Mouse (Mus musculus): ENCODE measurements around the gene Tnfrsf11a. TPM values are rescaled to one million over a fixed set of nuclear protein-coding genes. Genes with fewer than 3 reads are reported as not detected.
"Not testable (repeated sequence)": the region's sequence is repeated elsewhere in the genome, so short reads cannot be mapped to it uniquely, and the experiment has no call there.

The Tnfrsf11a gene
- 15.0 and 22.7 TPM in 2 replicates for polyA plus RNA-seq (2012; rRNA removed)

DNA sequence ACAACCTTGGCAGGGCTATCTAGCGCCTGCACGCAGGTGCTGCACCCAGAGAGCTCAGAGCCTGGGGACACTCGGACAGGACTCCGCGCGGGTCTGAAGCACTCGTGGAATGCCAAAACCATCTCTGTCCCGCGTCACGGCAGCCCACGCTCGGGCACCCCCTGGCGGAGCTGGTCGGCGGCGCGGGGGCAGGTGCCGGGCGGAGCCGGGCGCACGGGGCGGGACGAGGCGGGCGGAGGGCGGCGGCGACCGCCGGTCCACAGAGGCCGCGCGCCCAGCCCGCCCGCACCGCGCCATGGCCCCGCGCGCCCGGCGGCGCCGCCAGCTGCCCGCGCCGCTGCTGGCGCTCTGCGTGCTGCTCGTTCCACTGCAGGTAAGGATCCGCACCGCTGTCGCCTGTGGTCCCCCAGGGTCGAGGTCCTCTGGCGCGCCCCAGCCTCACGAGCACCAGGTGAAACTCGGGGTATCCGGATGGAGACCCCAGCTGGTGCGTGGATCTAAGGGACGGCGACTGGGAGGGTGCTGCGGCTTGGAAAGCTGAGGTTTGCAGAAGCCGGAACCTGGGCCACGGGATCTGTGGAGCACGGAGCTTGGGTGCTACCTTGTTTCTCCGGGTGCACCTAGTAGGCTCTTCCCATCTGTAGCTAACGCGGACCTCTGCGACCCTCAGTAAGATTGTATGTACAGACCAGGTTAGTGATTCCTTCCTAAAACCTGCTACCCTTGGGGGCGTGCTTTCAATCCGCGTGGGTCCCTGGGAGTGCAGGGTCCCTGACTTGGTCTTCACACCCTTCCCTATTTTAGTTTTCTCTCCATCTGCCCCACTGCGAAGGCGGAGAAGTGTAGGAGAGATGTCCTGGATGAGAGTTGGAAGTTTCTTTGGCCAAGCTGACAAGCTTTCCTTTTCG, at the start of gene Tnfrsf11a:
Gene Tnfrsf11a, plus strand, starts transcription at position 262 of the 908 bp plus-strand sequence.
- peak; percentile 79 for DNase-seq (ENCODE audit: low spot score)

DNA sequence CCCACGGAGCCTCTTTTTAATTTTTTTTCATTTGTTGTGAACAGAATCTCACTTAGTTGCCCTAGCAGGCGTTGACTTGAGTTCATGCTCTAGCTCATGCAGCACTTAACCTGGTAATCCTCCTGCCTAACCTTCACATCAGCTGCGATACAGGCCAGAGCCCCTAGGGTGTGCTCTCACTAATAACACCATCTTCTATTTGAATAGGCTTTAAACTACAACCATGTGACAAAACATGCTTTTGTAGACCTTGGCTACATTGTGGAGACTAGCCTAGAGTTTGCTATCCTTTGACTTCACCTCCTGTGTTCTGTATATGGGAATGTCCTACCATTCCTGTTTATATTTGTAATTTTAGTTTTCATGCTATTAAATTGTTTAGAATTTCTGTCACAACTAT, 45.2 kb upstream of the Tnfrsf11a start:
- no peak for DNase-seq (ENCODE audit: low spot score)

DNA sequence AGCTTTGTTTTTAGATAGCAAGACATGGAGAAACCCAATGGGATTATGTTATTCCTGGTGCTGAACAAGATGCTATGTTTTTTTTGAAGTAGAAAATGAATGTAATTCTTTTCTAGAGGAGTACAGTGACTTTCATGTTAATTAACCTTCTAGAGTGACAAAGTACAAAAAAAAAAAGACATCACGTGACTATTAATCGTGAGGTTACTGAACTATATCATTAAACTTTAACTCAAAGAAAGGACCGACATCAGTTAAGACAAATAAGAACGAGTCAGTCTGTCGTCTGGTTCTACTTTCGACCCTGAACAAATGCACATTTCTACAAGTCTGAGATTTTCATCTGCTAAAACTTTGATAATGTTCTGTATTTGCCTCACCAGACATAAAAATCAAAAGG, 42.2 kb upstream of the Tnfrsf11a start:
- no peak for DNase-seq (ENCODE audit: low spot score)

DNA sequence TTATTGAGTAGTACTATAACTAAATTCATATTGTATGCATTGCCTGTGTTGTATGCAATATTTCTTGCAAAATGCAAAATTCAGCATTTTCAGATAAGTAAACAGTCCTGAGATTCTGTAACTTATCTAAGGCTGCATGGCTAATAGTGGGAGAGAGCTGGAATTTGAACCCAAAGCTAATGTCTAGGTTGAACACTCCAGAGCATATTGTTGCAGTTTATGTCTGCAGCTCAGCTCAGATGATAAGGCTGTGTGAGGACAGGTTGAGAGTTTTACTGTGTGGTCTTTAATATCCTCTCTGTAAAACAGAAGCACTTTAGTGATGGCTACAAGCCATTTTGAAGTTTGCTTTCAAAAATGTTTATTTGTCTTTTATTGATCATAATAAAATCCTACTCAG, 41.0 kb upstream of the Tnfrsf11a start:
- DNase-seq (ENCODE audit: low spot score): no peak

DNA sequence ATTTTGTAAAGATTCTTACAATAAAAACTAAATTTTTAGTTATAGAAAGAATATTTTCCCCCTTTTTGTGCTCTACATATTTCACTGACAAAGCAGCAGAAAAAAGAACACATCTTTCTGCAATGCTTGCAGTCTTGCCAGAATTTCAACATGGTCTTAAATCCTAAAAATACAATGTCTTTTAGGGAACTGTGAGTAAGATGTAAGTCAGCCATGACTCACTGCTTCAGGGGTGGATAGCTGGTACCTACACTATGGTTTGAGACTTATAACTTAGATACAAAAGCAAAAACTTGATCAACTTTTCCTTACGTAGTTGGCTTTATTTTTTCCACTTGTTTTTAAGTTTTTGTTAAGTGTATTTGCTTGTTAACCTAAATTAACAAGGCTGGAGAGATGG, 38.0 kb upstream of the Tnfrsf11a start:
- no peak for DNase-seq (ENCODE audit: low spot score)

GRCm38 (mm10) chr1:105746444-105746843, 34.1 kb upstream of the Tnfrsf11a start:
- DNase-seq (ENCODE audit: low spot score): no peak

DNA sequence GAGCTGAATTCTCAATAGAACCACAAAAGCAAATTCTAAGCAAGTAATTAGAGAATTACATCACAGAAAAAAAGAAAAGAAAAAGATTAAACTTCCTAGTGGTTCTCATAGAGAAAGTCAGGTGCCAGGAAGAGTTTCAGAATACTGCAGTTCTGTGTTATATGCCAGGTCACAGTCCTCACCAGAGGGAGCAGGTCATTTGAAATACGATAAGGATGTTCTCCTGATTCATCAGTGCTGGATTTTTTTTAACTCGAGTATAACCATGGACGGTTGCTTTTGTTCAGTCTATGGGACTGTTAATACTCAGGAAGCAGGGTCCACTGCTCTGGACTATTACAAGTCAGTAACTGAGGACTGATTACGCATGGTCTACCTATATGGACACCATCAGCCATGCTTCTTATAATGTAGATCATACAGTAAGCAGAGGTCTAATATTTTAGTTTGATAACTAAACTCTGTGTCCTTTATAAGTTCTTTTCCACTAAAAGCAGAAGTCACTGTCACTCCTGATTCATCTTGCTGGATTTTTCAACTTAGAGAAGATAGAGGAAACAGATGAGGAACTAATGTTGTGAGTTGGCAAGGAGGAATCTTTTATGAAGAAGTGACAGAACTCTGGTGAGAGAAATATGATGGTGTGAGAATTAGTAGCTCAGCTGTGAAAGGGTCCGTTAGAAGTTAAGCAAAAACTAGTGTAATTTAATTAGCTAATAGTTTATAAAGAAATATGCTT, 33.5 kb upstream of the Tnfrsf11a start:
- no peak for DNase-seq (ENCODE audit: low spot score)

DNA sequence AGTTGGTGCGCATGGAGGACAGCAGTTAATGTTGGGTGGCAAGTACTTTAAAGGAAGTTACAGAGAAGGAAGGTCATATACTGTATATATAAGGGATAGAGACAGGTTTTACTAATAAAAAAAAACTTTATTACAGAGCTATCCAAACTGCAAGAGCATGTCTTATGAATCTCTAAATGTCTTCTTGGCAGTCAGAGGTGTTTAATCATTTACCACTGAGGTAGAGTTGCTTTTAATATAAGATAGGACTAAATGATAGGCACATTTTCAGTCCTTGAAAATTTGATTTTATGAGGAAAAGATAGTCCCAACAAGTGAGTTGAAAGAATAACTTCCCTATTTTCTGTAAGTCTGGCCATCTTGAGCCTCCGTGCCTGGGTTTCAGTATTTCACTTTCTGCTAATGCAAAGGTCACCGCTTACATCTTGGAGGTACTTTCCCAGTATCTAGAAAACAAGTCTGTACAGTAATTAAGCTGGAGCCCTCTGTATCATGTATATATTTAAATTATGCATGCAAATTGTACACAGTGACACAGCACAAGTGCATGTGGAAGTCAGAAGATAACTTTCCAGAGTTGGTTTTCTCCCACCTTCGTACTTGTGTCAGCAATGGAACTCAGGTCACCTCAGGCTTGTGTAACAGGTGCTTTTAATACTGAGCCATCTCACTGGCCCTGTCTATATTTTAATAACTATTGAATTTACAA, 32.3 kb upstream of the Tnfrsf11a start:
- DNase-seq (ENCODE audit: low spot score): no peak

DNA sequence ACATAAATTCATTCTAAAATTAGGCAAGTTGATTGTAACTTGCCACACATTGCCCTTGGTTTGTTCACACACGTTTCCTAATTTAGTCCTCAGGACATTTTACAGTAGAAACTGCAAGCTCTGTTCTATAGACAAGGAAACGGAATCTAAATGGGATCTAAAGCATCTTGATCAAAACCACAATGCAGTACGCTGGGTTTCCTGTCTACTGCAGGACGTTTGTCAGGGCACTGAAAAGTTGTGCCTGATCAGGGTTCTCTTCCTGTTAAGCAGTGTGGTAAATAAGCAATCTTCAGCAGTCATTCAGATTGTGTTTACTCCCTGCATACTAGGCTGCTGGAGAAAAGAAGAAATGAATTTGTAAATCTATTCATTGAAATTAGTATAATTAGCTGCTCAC, 28.3 kb upstream of the Tnfrsf11a start:
- DNase-seq (ENCODE audit: low spot score): no peak

- no peak for DNase-seq (ENCODE audit: low spot score)
Observed at GRCm38 (mm10) chr1:105752944-105753343, 27.6 kb upstream of the Tnfrsf11a start.

GRCm38 (mm10) chr1:105758798-105759197, 21.7 kb upstream of the Tnfrsf11a start:
- DNase-seq (ENCODE audit: low spot score): no peak

GRCm38 (mm10) chr1:105759422-105760165, 20.9 kb upstream of the Tnfrsf11a start:
- DNase-seq (ENCODE audit: low spot score): no peak

DNA sequence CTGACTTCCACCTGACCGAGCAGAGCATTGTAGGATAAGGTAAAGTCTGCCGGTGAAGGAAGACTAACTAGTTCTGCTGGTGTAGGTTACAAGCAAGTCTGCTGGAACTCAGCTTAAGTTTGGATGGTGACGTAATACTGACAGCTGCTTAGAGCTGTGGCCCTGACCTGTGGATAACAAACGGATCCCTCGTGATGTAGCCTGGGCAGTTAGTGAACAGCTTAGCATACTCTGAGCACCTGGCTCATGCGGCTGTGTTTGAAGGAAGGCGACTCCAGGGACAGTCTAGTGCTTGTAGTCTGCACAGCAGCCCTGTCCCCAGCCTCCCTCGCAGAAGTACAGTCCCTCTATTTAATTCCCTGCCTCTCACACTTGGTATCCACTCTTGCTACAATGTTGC, 14.9 kb upstream of the Tnfrsf11a start:
- DNase-seq (ENCODE audit: low spot score): no peak

DNA sequence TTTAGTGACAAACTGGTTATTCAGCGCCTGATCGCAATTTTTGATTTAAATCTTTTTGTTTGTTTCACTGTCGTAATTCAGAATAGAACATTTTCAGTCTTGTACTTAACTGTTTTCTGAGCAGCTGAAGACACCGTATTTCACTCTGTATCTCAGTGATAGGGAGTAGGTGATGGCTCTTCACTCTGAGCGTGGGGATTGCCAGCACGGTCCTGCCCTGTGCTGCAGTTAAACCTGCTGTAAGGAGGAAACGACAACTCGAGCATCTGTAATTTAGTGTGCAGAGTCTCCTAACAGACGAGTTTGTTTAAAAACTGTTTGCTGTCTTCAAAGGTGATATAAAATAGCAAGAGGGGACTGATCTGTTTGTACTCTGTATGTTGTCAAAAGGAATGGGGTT, 14.4 kb upstream of the Tnfrsf11a start:
- not testable (repeated sequence) for DNase-seq (ENCODE audit: low spot score)

- no peak for DNase-seq (ENCODE audit: low spot score)
Observed at GRCm38 (mm10) chr1:105768397-105768796, 12.1 kb upstream of the Tnfrsf11a start.

DNA sequence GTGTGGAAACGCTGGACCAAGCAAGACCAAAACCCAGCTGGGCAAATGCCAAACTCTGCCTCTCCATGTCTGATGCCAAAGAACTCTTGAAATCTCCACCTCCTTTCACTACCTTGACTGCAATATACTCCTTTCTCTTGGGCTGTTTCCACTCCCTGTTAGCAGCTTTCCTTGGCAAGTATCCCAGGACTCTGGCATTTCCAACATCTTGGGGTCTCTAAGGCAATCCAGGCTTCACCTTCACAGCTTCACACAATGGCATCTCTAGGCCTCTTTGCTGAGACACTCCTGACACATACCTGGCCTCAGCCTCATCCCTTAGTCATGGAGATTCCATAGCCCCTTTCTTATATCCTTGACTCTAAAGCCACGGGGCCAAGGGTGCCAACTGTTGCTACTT, 9.8 kb upstream of the Tnfrsf11a start:
- no peak for DNase-seq (ENCODE audit: low spot score)

DNA sequence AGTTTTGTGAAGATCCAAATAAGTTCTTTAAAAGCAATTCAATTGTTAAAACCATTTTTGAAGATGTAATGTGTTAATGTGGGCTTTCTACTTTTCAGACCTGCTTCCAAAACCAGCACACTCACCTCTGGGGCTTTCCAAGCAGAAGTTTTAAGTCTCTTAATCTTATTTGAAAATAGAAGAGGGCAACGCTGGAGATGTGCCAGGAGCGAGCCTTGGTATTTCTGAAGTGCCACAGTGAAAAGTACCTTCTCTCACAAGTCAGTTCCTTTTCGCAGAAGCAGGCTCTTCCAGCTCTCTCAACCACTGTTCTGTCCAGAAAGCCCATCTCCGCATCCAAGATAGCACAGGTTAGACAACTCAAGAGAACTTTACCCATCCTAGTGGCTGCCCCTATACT, 4.1 kb upstream of the Tnfrsf11a start:
- DNase-seq (ENCODE audit: low spot score): no peak

DNA sequence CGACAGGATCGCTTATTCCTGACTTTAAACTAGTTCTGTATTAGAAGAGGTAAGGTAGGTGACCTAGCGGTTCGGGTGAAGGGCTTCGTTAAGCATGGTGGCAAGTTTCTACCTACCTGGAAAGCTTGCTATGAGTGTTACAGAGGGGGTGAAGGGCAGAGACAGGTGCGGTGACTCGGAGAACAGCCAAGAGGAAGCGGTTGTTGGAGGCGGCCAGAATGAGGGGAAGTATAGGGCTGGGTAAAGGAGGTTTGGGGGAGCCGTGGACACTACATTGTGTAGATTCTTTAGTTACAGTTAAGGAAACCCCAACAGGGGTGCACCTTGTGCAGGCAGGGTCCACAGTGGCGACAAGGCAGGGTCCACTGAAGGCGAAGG, 450 bp upstream of the Tnfrsf11a start:
- no peak for DNase-seq (ENCODE audit: low spot score)

DNA sequence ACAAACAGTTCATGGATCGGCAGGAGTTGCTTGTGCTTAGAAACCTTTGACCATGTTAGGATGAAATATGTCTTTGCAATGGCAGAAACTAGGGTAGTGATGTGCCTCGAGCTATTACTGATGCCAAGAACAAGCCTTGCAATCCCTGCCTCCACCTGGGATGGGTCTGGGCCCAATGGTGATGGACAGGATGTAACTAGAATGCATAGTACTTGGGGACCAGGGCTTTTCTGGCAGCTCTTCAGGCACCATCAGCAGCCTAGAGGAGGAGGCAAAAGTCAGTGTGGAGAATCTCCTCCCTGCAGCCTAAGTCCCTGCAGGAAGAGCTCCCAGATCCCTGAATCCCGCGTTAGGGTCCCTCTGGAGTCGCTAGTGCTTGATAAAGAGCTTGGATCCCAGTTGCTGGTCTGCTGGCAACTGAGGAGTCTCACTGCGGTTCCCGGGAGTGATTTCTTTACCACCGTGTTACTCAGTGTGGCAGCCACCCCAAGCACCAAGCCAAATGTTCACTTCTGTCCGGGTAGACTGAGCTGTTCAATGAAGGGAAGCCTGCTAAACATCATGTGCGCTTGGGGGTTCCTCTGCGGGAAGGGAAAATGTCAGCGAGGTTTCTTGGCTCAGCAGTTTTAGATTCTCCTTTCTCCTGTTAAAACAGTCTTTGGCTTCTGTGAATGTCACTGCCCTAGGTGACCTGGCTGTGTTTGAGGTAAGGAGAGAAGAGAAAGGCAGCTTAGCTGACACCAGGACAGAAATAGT, 1.1 kb downstream of the Tnfrsf11a start:
- no peak for DNase-seq (ENCODE audit: low spot score)

GRCm38 (mm10) chr1:105784257-105785016, 3.9 kb downstream of the Tnfrsf11a start:
- DNase-seq (ENCODE audit: low spot score): no peak
